Mouse (Mus musculus) common myeloid progenitor, adult 5-6 weeks (primary cell): ENCODE results near the gene Ebi3. TPM values are rescaled to one million over a fixed set of nuclear protein-coding genes. Genes with fewer than 3 reads are reported as not detected.
"Not testable (repeated sequence)": the region's sequence is repeated elsewhere in the genome, so short reads cannot be mapped to it uniquely, and the experiment has no call there.

Experiments
- ATAC-seq: replicated peaks from 2 replicates; pipeline ENCODE4 v1.8.0; 2016; ENCODE audit warnings: low read depth, mild to moderate bottlenecking, moderate TSS enrichment, inconsistent platforms; ENCODE audit not compliant: poor library complexity, severe bottlenecking
- total RNA-seq: library from RNA; stranded (forward); fragments of 200-1000, 187-1606 nt; gene quantifications from 2 replicates; pipeline ENCODE4 v1.2.3, GENCODE M21; 2017

Gene Ebi3
- total RNA-seq: 7.8 and 9.0 TPM in 2 replicates

DNA sequence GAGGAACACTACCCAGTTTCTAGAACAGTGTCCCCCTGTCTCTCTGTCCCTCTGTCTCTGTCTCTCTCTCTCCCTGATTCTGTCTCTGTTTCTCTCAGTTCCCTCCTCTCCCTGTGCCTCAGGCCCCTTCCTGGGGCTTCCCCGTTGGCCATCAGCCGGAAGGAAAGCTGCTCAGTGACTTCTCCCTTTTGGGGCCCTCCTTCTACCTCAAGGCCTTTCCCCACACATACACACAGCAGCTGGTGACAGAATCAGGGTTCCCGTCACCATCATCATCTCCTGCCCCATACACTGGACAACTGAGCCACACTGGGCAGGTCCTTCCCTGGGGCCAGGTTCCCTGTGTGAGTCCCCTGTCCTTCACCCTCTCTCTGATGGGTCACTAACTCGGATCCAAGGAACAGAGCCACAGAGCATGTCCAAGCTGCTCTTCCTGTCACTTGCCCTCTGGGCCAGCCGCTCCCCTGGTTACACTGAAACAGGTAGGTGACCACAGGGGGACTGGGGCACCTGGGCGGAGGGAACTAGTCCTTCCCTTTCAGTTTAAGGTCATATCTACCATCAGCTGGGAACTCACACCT lies at the start of gene Ebi3:
Gene Ebi3, plus strand, starts transcription at position 194 of the 581 bp plus-strand sequence.
- ATAC-seq: peak; percentile 85

DNA sequence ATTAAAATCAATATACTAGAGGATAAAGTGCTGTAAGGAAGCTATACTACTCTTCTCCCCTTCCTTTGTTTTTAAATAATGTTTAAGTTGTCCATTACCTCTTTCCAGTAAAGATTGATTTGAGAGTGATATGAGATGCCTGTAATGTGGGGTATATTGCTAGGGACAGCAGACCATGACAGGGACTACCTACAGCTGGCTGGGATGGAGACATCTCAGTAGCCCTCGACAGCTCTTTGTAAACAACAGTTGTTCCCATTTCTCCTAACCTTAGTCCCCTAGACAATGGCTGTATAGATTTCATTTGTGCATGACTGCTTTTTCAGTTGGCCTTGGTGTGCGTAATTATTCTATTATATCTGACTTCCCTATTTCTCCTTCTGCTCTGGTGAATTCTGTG lies 49.4 kb upstream of the Ebi3 start:
- no peak for ATAC-seq

DNA sequence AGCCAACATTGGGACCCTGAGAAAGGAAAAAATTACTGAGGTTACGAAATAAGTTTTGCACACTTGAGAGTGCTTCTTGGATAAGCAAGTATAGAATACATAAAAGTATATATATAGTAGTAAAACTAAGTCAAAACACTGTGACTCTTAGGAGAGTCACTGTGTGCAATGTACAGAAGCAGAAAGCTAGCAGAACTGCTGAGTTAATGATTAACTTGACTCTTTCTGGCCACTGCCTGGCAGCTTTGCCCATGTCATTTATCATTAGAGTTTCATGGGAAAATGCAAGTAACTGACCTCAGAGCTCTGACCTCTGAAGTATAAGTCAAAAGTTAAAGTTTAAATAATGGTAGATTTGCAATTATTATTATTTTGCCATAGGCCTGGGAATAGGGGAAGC lies 48.8 kb upstream of the Ebi3 start:
- ATAC-seq: no peak

DNA sequence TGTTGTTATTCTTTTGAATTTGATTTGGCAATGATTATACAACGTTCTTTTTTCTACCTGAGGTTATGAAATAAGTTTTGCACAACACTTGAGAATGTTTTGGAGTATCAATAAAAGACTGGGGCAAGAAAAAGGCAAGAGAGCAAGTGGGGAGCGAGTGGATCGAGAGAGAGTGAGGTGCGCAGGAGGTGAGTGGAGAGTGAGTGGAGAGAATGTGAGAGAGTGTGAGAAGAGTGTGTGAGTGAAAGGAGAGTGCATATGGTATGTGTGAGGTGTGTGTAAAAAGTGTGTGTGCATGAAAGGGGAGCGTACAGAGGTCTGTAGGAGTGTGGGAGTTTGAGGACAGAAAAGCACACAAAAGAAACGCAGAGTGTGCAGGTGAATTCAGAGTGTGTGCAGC lies 48.3 kb upstream of the Ebi3 start:
- ATAC-seq: no peak

DNA sequence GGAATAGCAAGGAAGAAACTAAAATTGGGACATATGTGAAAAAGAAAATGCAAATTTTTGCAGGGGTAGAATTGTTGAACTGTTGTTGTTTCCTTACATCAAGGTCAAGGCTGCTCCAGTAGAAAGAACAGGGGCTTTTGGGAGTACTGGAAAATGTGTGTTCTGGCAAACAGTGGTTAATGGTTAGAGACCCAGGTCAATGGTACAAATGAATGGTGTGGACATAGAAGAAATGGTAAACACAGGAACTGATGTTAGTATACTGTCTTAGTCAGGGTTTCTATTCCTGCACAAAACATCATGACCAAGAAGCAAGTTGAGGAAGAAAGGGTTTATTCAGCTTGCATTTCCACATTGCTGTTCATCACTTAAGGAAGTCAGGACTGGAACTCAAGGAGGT lies 45.8 kb upstream of the Ebi3 start:
- ATAC-seq: no peak

DNA sequence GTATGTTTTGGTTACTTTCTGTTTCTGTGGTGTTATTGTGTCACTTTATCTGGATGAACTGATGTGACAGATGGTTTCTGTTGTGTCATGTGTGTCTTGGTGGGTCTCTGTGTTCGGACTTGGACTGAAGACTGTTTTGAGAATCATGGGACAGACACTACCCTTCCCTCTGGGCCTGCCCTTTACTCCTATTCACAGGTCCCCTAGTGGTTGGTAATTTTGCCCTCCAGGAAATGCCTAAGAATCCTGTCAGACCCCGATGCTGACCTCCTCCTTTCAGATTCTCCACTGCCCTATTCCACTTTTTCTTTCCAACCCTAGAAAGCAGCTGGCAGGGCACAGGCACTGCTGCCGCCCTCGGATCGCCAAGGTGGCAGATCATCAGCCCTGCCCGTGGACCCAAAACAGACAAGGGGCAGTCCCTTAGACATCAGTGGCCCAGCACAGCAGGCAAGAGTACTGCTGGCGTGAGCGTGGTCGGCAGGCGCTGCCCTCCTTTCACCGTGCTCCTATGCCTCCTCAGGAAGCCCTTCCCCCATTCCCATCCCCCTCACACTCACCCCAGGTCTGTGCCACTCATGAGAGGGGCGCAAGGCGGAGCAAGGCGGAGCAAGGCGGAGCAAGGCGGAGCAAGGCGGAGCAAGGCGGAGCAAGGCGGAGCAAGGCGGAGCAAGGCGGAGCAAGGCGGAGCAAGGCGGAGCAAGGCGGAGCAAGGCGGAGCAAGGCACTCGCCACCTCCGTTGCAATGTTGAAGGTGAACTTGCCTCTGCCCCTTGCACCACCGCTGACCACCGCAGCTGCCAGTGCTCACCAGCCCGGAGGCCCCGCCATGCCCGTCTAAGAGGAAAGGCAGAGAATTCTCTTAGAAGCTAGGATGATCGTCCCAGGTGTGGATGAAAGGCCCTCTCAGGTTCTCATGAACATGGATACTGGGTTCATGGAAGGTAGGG lies 20.6 kb upstream of the Ebi3 start:
- ATAC-seq: peak; percentile 90

DNA sequence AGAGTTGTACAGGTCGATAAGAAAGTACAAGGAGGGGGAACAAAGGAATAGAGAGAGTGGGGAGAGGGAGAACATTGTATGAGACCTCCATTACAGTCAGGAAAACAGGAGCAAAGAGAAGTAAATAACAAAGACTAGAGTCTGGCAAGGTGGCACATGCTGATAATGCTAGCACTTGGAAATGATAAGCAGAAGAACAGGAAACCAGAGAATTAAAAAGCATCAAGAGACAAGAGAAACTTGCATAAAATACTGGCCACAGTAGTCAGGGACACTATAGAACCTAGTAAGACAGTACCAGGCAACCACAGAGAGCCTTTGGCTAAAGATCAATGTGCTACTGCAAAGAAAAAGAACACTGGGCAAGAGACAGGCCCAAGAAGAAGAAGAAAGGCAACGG lies 19.8 kb upstream of the Ebi3 start:
- ATAC-seq: peak; percentile 11

DNA sequence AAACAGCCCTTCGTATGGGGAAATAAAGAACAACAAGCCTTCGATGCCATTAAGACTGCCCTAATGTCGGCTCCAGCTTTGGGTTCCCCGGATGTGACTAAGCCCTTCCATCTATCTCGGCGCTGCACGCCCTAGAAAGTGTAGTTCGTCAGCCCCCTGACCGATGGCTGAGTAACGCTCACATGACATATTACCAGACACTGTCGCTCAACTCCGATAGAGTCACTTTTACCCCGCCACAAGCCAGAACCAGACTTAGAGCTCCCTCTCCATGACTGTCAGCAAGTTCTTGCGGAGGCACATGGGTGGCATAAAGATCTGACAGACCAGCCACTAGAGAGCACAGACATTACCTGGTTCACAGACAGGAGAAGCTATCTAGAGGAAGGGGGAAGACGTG lies 19.2 kb upstream of the Ebi3 start:
- no peak for ATAC-seq

DNA sequence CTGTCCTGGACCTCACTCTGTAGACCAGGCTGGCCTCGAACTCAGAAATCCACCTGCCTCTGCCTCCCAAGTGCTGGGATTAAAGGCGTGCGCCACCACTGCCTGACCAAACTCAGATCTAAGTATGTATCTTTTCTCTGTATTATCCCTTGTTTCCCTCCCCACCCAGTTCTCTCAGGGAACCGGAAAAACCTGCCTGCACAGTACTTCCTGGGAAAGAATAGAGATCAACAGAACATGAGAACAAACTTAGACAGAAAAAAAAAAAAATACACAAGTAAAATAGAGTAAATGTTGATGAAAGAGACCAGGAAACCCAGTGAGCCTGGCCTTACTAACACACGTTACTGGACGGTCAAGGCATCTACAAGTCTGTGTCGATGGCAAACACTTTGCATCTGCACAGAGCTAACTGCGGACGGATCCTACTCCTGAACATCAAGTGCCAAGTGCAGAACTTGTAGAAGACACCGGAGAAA lies 8.0 kb upstream of the Ebi3 start:
- ATAC-seq: not testable (repeated sequence)

DNA sequence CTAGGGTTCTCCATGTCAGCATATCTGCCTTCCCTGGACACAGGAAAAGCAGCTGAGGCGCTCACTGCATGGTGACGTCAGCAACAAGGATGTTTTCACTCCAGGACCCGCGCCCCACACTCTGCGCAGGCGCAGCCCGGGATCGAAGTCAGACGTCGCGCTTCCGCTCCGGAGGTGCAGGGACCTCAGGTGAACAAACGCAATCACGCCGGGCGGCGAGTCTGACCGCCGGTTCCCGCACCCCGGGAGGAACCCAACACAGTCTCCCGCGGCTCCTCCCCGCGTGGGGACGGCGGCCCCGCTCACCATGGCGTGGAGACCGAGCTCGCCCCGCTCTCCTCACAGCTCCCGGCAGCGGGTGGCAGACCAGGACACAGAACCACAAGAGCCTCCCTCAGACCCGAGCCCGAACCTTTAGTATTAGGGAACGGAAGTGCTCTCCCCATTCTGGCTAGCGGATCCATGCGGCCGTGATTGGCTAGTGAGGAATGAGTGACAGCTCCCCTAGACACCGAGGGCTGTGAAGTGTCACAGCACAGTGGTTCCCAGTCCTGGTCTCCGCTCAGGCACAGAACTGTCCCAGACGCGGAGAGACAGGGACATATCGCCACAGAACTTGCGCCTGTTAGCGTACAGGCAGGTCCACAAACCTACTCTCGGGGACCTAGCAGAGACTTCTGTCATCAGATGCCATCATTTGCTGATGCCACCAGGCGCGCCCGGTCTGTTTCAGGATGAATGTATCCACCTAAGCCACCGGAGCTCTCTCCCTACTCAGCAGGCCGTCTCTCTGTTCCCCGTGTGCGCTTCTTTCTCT lies 7.4 kb upstream of the Ebi3 start:
- ATAC-seq: peak; percentile 96

DNA sequence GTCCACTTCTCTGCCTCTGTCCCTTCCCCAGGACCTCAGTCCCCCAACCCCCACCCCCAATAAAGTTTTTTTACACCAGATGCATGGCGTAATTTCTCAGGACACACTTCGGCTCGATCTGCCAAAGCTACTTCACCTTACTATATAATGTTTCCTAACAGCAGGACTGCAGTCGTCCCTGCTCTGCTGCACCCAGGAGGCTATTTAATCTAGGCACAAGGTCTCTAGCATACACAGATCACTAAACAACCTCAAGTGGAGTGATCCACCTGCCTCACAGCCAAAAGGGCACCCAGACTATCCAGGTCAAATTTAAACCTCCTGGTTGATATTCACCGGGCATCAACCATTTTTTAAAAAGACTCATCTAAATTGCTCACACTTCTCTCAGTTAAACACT lies 6.7 kb upstream of the Ebi3 start:
- no peak for ATAC-seq

DNA sequence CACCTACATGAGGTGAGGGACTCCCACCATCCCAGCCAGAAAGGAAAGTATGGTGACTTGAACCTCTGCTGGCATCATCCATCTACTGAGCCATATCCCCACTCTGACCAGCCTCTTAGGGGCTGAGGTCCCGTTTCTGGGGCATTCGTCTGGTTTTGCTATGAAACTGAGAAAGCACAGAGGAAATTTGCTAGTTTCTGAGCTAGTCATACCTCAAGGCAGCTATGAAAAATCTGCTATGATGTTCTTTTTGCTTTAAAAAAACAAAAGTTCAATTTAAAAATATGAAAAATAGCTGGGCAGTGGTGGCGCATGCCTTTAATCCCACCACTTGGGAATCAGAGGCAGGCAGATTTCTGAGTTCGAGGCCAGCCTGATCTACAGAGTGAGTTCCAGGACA lies 3.8 kb upstream of the Ebi3 start:
- ATAC-seq: no peak

DNA sequence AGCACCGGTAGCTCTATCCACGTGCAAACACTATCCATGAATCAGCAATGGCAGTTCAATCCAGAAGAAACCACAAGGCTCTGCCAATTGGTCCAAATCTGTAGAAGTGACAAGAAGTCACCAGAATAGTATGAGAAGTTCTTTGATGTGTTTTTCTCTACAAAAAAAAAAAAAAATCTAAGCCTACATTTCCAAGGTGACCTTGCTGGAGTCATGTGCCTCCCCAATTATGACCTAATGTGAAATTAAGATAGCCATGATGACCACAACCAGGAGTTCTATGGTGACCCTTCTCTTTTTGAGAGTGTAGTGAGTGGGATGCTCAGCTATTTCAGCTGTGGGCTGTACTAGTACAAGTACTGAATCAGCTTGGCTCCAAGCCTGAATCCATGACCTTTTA lies 3.0 kb upstream of the Ebi3 start, which contains the start of gene Zfp119b:
Gene Zfp119b, minus strand, starts transcription at position 101 of the 400 bp plus-strand sequence.
- ATAC-seq: no peak

DNA sequence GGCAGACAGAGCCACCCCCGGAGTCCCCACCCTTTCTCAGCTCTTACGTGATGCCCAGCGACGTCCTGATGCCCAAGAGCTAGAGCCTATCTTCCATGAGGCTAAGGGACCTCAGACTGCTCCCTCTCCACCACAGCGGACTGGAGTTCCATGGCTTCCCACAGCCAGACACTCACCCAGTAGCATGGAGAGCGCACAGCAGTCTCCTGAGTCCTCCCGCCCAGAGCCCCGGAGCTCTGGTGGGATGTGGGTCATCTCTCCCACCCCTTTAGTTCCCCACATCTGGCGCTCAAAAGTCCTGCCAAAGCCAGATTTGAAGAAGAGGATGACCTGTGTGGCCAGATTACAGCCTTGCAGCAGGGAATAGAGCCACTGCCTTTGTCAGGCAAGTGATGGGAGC lies 1.8 kb upstream of the Ebi3 start:
- no peak for ATAC-seq

DNA sequence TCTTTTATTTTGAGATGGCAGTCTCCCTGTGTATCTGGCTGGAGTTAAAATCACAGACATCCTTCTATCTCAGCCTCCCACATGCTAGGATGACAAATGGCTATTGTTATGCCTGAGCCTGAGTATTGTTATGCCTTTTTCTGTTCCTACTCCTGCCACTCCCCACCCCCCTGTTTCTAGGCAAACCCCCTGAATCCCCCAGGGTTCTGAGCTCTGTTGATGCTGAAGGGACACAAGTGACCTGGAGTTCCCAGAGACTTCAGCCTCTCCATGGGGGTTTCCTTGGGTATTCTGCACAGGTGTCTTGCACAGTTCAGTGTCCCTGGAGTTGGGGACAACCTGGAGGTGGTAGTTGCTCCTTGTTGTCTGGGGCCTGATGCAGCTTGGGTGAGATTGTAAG lies 399 bp upstream of the Ebi3 start:
- ATAC-seq: no peak

DNA sequence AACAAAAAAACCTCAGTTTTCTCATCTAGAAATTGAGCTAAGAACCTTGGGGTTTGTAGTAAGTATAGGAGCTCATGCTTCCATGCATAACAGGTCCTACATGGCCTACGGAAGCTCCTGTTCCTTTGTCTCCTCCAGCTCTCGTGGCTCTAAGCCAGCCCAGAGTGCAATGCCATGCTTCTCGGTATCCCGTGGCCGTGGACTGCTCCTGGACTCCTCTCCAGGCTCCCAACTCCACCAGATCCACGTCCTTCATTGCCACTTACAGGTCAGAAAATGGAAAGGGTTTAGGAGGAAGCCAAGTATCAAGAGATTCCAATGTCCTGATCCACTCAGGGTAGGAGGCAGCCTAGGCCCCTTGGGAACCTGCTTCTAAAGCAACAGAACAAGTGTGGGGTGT lies 1.3 kb downstream of the Ebi3 start:
- ATAC-seq: no peak

DNA sequence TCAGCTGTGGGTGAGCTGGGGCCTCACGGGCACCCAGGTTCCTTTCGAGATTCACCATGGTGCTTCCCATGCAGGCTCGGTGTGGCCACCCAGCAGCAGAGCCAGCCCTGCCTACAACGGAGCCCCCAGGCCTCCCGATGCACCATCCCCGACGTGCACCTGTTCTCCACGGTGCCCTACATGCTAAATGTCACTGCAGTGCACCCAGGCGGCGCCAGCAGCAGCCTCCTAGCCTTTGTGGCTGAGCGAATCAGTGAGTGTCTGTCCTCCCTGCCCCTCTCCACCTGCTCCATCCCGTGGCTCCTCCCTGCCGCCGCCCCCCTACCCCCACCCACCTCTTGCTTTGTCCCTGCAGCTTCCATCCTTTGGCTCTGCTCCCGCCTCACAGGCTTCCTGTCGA lies 1.8 kb downstream of the Ebi3 start:
- no peak for ATAC-seq

DNA sequence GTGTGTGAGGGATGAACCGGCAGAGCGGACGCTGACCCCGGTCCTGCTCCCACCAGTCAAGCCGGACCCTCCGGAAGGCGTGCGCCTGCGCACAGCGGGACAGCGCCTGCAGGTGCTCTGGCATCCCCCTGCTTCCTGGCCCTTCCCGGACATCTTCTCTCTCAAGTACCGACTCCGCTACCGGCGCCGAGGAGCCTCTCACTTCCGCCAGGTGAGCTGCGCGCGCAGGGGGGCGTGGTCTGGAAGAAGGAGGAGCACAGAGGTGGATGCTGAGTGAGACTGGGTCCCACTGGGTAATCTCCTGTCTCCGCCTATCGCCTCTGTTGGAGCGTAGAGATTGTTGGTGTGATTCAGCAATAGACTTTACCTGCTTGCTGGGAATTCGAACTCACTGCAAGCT lies 3.7 kb downstream of the Ebi3 start:
- ATAC-seq: no peak

DNA sequence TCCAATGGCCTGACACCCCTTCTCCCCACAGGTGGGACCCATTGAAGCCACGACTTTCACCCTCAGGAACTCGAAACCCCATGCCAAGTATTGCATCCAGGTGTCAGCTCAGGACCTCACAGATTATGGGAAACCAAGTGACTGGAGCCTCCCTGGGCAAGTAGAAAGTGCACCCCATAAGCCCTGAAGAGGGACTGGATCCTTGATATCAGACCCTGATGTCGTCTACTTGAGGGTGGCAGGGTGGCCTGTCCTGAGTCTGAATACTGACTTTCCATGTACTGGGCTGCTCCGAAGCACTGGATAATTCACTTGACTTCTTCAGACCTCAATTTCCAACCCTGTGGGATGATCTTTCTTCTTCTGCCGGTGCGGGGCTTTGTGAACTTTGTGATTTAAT lies 4.2 kb downstream of the Ebi3 start:
- ATAC-seq: no peak

DNA sequence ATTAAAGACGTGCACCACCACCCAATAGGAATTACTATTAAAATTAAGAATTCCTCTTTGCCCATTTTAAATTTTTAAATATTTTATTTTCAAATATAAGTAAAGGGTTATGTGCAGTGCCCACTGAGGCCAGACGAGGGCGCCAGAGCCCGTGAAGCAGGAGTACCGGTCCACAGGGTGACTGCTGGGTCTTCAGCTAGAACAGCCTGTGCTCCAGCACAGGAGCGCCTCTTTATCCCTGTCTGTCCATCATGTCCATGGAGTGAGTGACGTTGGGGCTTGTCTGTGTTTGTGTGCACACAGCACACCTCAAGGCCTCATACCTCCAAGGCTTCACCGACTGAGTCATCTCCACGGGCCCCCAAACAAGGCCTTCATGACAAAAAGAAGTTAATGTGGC lies 4.7 kb downstream of the Ebi3 start:
- peak; percentile 26; the same call in 1 of the 2 replicates for ATAC-seq
